In genomic region chr2:11706030-11706745, GRCm38 (mm10) we compare ENCODE assay signal across 8 mouse cellular contexts. TPM values are rescaled to one million over a fixed set of nuclear protein-coding genes. Genes with fewer than 3 reads are reported as not detected.
A peak's percentile ranks its signal among the peaks of the same experiment; 100 is the strongest.
DNase-seq lines count a peak whose midpoint lies in the region; ATAC-seq and TF ChIP-seq lines count a peak whose summit lies in the region.

No protein-coding gene starts in this region.

- TF ChIP-seq CTCF in layer of hippocampus, adult 2 months (conservative IDR thresholded peaks at IDR 0.05), result no peak
- no peak for TF ChIP-seq CTCF in cortical plate, adult 2 months (IDR thresholded peaks at IDR 0.05; ENCODE audit: extremely low read depth, insufficient read depth, low read length)

- TF ChIP-seq POLR2A in cortical plate, adult 2 months (IDR thresholded peaks at IDR 0.05; ENCODE audit: extremely low read depth, insufficient read depth, low read length), result no peak

- H3K4me3 ChIP-seq in layer of hippocampus, adult 2 months, result peak overlapping the region; percentile 86
- H3K4me3 ChIP-seq in cortical plate, adult 2 months (ENCODE audit: insufficient read depth, low read length), result peak overlapping the region; percentile 82
- H3K4me3 ChIP-seq in liver, embryonic 16.5 days (ENCODE audit: low read depth, low read length), result peak overlapping the region; percentile 71
- peak overlapping the region; percentile 52 for H3K4me3 ChIP-seq in stomach, embryonic 15.5 days (replicated peaks)

- ATAC-seq in liver, embryonic 16.5 days (ENCODE audit: low read depth), result peak; percentile 35
- ATAC-seq in stomach, embryonic 15.5 days (ENCODE audit: insufficient read depth, low FRiP score, low read depth), result peak; percentile 25; the same call in 1 of the 2 replicates
- ATAC-seq in granulocyte monocyte progenitor cell, adult 5-6 weeks (replicated peaks; ENCODE audit: poor library complexity, severe bottlenecking), result no peak

- no peaks in the 10 kb centered on the region for H3K9me3 ChIP-seq in liver, embryonic 16.5 days (replicated peaks; ENCODE audit: control insufficient read depth, low read length)
- no peaks in the 10 kb centered on the region for H3K9me3 ChIP-seq in stomach, embryonic 15.5 days

- no peaks in the 10 kb centered on the region for H3K36me3 ChIP-seq in liver, embryonic 16.5 days (ENCODE audit: control insufficient read depth, insufficient read depth)
- no peaks in the 10 kb centered on the region for H3K36me3 ChIP-seq in stomach, embryonic 15.5 days

- WGBS in liver, embryonic 16.5 days (ENCODE audit: insufficient replicate concordance), result 5% methylated on average over 28 of the region's 28 CpGs
- WGBS in stomach, embryonic 15.5 days, result 3% methylated on average over 28 of the region's 28 CpGs

- intact Hi-C loops in heart, postnatal 36 days (cut with DNase I), result loop anchor here (5.0 kb wide), 2 partner anchors 71 to 104 kb away; partner anchors contain the start of genes Ankrd16, Fbh1 and Rbm17

- DNase-seq in layer of hippocampus, adult 2 months (ENCODE audit: low spot score in 2 of 2), result no peak
- no peak for DNase-seq in layer of hippocampus, postnatal 10 days (ENCODE audit: low spot score in 2 of 2)
- DNase-seq in heart, postnatal 36 days, result peak; percentile 13 to 19
- no peak for DNase-seq in T-cell, adult 2 months (ENCODE audit: low spot score)

- H3K27ac ChIP-seq in layer of hippocampus, adult 2 months, result peak overlapping the region; percentile 10; the same call in 1 of the 2 replicates
- peak overlapping the region; percentile 69; the same call in 1 of the 2 replicates for H3K27ac ChIP-seq in cortical plate, adult 2 months (ENCODE audit: insufficient read depth, low read length)
- H3K27ac ChIP-seq in liver, embryonic 16.5 days (ENCODE audit: low read length), result peak overlapping the region; percentile 58
- no peak overlapping the region for H3K27ac ChIP-seq in stomach, embryonic 15.5 days

- no peaks in the 10 kb centered on the region for H3K27me3 ChIP-seq in liver, embryonic 16.5 days (ENCODE audit: control insufficient read depth, insufficient read depth, low read depth, low read length)
- H3K27me3 ChIP-seq in stomach, embryonic 15.5 days (replicated peaks), result no peaks in the 10 kb centered on the region

- peaks cover 1% of the 10 kb centered on the region for H3K4me1 ChIP-seq in cortical plate, adult 2 months (ENCODE audit: control insufficient read depth, insufficient read depth, low read length)
- H3K4me1 ChIP-seq in liver, embryonic 16.5 days (ENCODE audit: control insufficient read depth, low read depth, low read length), result peaks cover 4% of the 10 kb centered on the region; the same call in 1 of the 2 replicates
- peaks cover 4% of the 10 kb centered on the region; the same call in 1 of the 2 replicates for H3K4me1 ChIP-seq in stomach, embryonic 15.5 days

- peak overlapping the region; percentile 67 for H3K4me2 ChIP-seq in liver, embryonic 16.5 days (ENCODE audit: low read depth, low read length)
- H3K4me2 ChIP-seq in stomach, embryonic 15.5 days, result peak overlapping the region; percentile 82

- peak overlapping the region; percentile 63 for H3K9ac ChIP-seq in liver, embryonic 16.5 days (ENCODE audit: low read depth, low read length)
- H3K9ac ChIP-seq in stomach, embryonic 15.5 days, result peak overlapping the region; percentile 5; the same call in 1 of the 2 replicates

RNA-seq across cellular contexts. Expression of gene Il15ra, which starts 1.1 kb away (rescaled TPM):
- 1 to 10 TPM; 6.2 to 8.0 TPM for total RNA-seq in layer of hippocampus, adult 2 months (2021)
- total RNA-seq in layer of hippocampus, postnatal 10 days (2021), result 1 to 10 TPM; 5.5 to 5.7 TPM
- polyA plus RNA-seq in cortical plate, adult 2 months (2012; rRNA removed), result 19.0 and 21.7 TPM in 2 replicates
- total RNA-seq in heart, postnatal 36 days (2021), result 10 to 100 TPM; 27.3 to 27.9 TPM
- 7.3 and 8.8 TPM in 2 replicates for polyA plus RNA-seq in liver, embryonic 16.5 days (2015; fragmentation: Nextera tagmentation; extraction: Ambion mirVana)
- polyA plus RNA-seq in stomach, embryonic 15.5 days (2015; fragmentation: Nextera tagmentation; extraction: Ambion mirVana), result 2.0 and 2.3 TPM in 2 replicates
- total RNA-seq in granulocyte monocyte progenitor cell, adult 5-6 weeks (2014; fragmentation: Nextera tagmentation), result 25.4 and 26.0 TPM in 2 replicates
- total RNA-seq in granulocyte monocyte progenitor cell, adult 5-6 weeks (2017), result 14.3 and 26.1 TPM in 2 replicates

Comparison
In these comparisons a context has a peak if more than half of its experiments do, and no peak if none do; other contexts are left out.
1. DNase-seq: peak in heart, postnatal 36 days (2 of 2); none in layer of hippocampus, adult 2 months (0 of 2), layer of hippocampus, postnatal 10 days (0 of 2) and T-cell, adult 2 months (single experiment).
2. Peak in every context shown above with its lines, with median percentiles within 50 percentile points of each other: H3K4me3 ChIP-seq.